Mouse (Mus musculus) limb, embryonic 14.5 days (tissue): Measurements from ENCODE around the gene Tulp2. TPM values are rescaled to one million over a fixed set of nuclear protein-coding genes. Genes with fewer than 3 reads are reported as not detected.
"Not testable (repeated sequence)": the region's sequence is repeated elsewhere in the genome, so short reads cannot be mapped to it uniquely, and the experiment has no call there.

Experiments
- ATAC-seq: fragments of 200-750 bp; cut with Nextera tagmentation; 2 replicates; pipeline ENCODE4 v1.8.0; 2017; ENCODE audit warnings: low read depth, moderate number of reproducible peaks, moderate TSS enrichment; ENCODE audit not compliant: low FRiP score
- DNase-seq: peaks from one replicate; pipeline ENCODE4 v3.0.0-alpha.2; 2015; ENCODE audit warnings: low spot score
- H3K27ac ChIP-seq: fragments of 300-500 bp; sonication (generic); replicated peaks from 2 replicates; pipeline ENCODE4 v1.5.1; 2014; ENCODE audit warnings: low read depth, mild to moderate bottlenecking, low read length, moderate library complexity, mixed read lengths
- H3K27me3 ChIP-seq: fragments of 300-500 bp; sonication (generic); 2 replicates; pipeline ENCODE4 v1.6.1; 2014; ENCODE audit warnings: low read length, mixed read lengths; ENCODE audit not compliant: control insufficient read depth, insufficient read depth
- H3K36me3 ChIP-seq: fragments of 300-500 bp; sonication (generic); 2 replicates; pipeline ENCODE4 v1.6.1; 2014; ENCODE audit warnings: mild to moderate bottlenecking, low read length, moderate library complexity, mixed read lengths; ENCODE audit not compliant: control insufficient read depth, insufficient read depth
- H3K4me1 ChIP-seq: fragments of 300-500 bp; sonication (generic); 2 replicates; pipeline ENCODE4 v1.6.1; 2014; ENCODE audit warnings: antibody characterized with exemption, low read length, mixed read lengths; ENCODE audit not compliant: control insufficient read depth, insufficient read depth
- H3K4me2 ChIP-seq: fragments of 300-500 bp; sonication (generic); replicated peaks from 2 replicates; pipeline ENCODE4 v1.6.1; 2014; ENCODE audit warnings: low read depth, mild to moderate bottlenecking, low read length, moderate library complexity; ENCODE audit not compliant: severe bottlenecking
- H3K4me3 ChIP-seq: fragments of 300-500 bp; sonication (generic); replicated peaks from 2 replicates; pipeline ENCODE4 v1.5.1; 2014; ENCODE audit warnings: low read length
- H3K9ac ChIP-seq: fragments of 300-500 bp; sonication (generic); 2 replicates; pipeline ENCODE4 v1.6.1; 2014; ENCODE audit warnings: mild to moderate bottlenecking, low read depth, low read length, moderate library complexity; ENCODE audit not compliant: severe bottlenecking
- H3K9me3 ChIP-seq: fragments of 300-500 bp; sonication (generic); 2 replicates; pipeline ENCODE4 v1.6.1; 2016; ENCODE audit warnings: low read length; ENCODE audit not compliant: control insufficient read depth
- POLR2A ChIP-seq: fragments of 200-500 bp; IDR thresholded peaks from 2 replicates; pipeline ENCODE4 v1.8.0; 2012; ENCODE audit warnings: inconsistent platforms, mild to moderate bottlenecking, moderate library complexity, borderline replicate concordance; ENCODE audit not compliant: insufficient read depth, insufficient read length; ENCODE audit errors: extremely low read depth
- WGBS: fragments of 180-500 bp; shearing (Covaris S2); extraction: QIAGEN DNeasy Blood & Tissue Kit; methylation state at CpG from one replicate; pipeline ENCODE4 v1.1.7; 2014; 5-methylcytosine and 5-hydroxymethylcytosine counted together
- polyA plus RNA-seq, 2 experiments: library from polyadenylated mRNA; depleted of rRNA in 1 of 2; stranded (reverse) in 1 of 2; unstranded in 1 of 2; fragments of >200 nt; fragmentation: Nextera tagmentation in 1 of 2; extraction: Ambion mirVana in 1 of 2; gene quantifications; 2 replicates each; pipeline versions ENCODE4 v1.2.1 to v1.2.3; 2012 to 2014

The Tulp2 gene
- polyA plus RNA-seq, 2 experiments: 1.2 to 1.3 TPM

- Histone ChIP-seq H3K27me3 (no peaks in the 10 kb centered on the region), H3K9me3 (no peaks in the 10 kb centered on the region), H3K4me1 (peaks cover 21% of the 10 kb centered on the region), H3K27ac (peak within 1 kb of the TSS; percentile 95), H3K4me2 (peak within 1 kb of the TSS; percentile 79), H3K4me3 (peak within 1 kb of the TSS; percentile 82), H3K9ac (peak within 1 kb of the TSS; percentile 91), H3K36me3 (peaks cover 15% of the 10 kb centered on the region)
- peak; percentile 87; the same call in 1 of the 2 replicates for TF ChIP-seq POLR2A
- DNase-seq (peak; percentile 91), ATAC-seq (peak; percentile 91)
- WGBS: under 1% methylated on average over 54 of the region's 54 CpGs
These were observed 44.3 kb downstream of the Tulp2 start, which contains the start of the genes Ppp1r15a and Plekha4 for GRCm38 (mm10) chr7:45525809-45526473. TSS of gene Ppp1r15a (minus strand) at chr7:45526268. TSS of gene Plekha4 (plus strand) at chr7:45526330.

- ATAC-seq (no peak), DNase-seq (no peak)
- Histone ChIP-seq H3K9me3 (no peaks in the 10 kb centered on the region), H3K4me1 (peaks cover 21% of the 10 kb centered on the region), H3K4me2 (peak overlapping the region; percentile 79), H3K36me3 (peaks cover 15% of the 10 kb centered on the region), H3K9ac (peak overlapping the region; percentile 91), H3K27me3 (no peaks in the 10 kb centered on the region), H3K27ac (peak overlapping the region; percentile 95), H3K4me3 (peak overlapping the region; percentile 82)
- 25% methylated on average over 7 of the region's 7 CpGs for WGBS
- no peak for TF ChIP-seq POLR2A
These were observed 44.9 kb downstream of the Tulp2 start for GRCm38 (mm10) chr7:45526474-45527120.

GRCm38 (mm10) chr7:45527169-45527568, 45.5 kb downstream of the Tulp2 start:
- H3K4me1 ChIP-seq: peaks cover 21% of the 10 kb centered on the region
- H3K27me3 ChIP-seq, H3K9me3 ChIP-seq, H3K9ac ChIP-seq, H3K4me2 ChIP-seq, H3K27ac ChIP-seq, H3K4me3 ChIP-seq, ATAC-seq, DNase-seq: not testable (repeated sequence)
- 88% methylated on average over 6 of the region's 6 CpGs for WGBS
- peaks cover 15% of the 10 kb centered on the region for H3K36me3 ChIP-seq

GRCm38 (mm10) chr7:45529461-45529860, 47.8 kb downstream of the Tulp2 start:
- Histone ChIP-seq H3K27ac (no peak overlapping the region), H3K9ac (no peak overlapping the region), H3K36me3 (peaks cover 3% of the 10 kb centered on the region; the same call in 1 of the 2 replicates), H3K4me1 (peaks cover 17% of the 10 kb centered on the region; the same call in 1 of the 2 replicates), H3K4me3 (no peak overlapping the region), H3K27me3 (no peaks in the 10 kb centered on the region), H3K9me3 (no peaks in the 10 kb centered on the region), H3K4me2 (0 out of 2 replicates have a peak overlapping the region, but pooled peaks have one; percentile 7)
- ATAC-seq (no peak), DNase-seq (no peak)
- TF ChIP-seq POLR2A: no peak
- 21% methylated on average over 6 of the region's 6 CpGs for WGBS

GRCm38 (mm10) chr7:45530643-45531042, 49.0 kb downstream of the Tulp2 start:
- Histone ChIP-seq H3K27ac (no peak overlapping the region), H3K36me3 (no peaks in the 10 kb centered on the region), H3K27me3 (no peaks in the 10 kb centered on the region), H3K9ac (no peak overlapping the region), H3K4me3 (no peak overlapping the region), H3K9me3 (no peaks in the 10 kb centered on the region), H3K4me1 (peaks cover 8% of the 10 kb centered on the region; the same call in 1 of the 2 replicates), H3K4me2 (peak overlapping the region; percentile 29)
- DNase-seq: no peak
- no peak for ATAC-seq
- 70% methylated on average over 2 of the region's 2 CpGs for WGBS
- no peak for TF ChIP-seq POLR2A
